Mouse (Mus musculus) hematopoietic stem cell, adult 5-6 weeks (primary cell): ENCODE results near the gene Fhdc1. TPM values are rescaled to one million over a fixed set of nuclear protein-coding genes. Genes with fewer than 3 reads are reported as not detected.

ENCODE experiments used
- ATAC-seq, 2 experiments: fragments of 125-278 bp in 1 of 2; replicated peaks in 1 of 2; 2 replicates each; pipeline ENCODE4 v1.8.0; 2016 to 2017; ENCODE audit warnings: inconsistent platforms in 2 of 2, mild to moderate bottlenecking in 2 of 2, moderate number of reproducible peaks in 2 of 2, low read depth in 1 of 2, moderate TSS enrichment in 1 of 2; ENCODE audit not compliant: low FRiP score in 2 of 2, poor library complexity in 2 of 2, severe bottlenecking in 2 of 2, insufficient read depth in 1 of 2, low TSS enrichment in 1 of 2
- total RNA-seq: library from RNA; stranded (forward); fragments of 172-1452, 232-1000 nt; gene quantifications from 2 replicates; pipeline ENCODE4 v1.2.3, GENCODE M21; 2017

The Fhdc1 gene
- total RNA-seq, 1 experiment from 2014 or later = 3.1 TPM

- ATAC-seq = no peak
Measured at GRCm38 (mm10) chr3:84478896-84479292, 1.3 kb downstream of the Fhdc1 start.

- ATAC-seq = no peak
Measured at GRCm38 (mm10) chr3:84478195-84478594, 2.0 kb downstream of the Fhdc1 start.

- no peak for ATAC-seq
Measured at GRCm38 (mm10) chr3:84477498-84477897, 2.7 kb downstream of the Fhdc1 start.

- ATAC-seq = no peak
Measured at GRCm38 (mm10) chr3:84474981-84475775, 5.1 kb downstream of the Fhdc1 start.

GRCm38 (mm10) chr3:84474398-84474797, 5.8 kb downstream of the Fhdc1 start:
- no peak for ATAC-seq

GRCm38 (mm10) chr3:84472955-84473354, 7.3 kb downstream of the Fhdc1 start:
- no peak for ATAC-seq

- ATAC-seq = no peak
Measured at GRCm38 (mm10) chr3:84472527-84472926, 7.7 kb downstream of the Fhdc1 start.

- ATAC-seq = no peak; a peak in 1 of 4 replicates
Measured at GRCm38 (mm10) chr3:84471146-84471545, 9.1 kb downstream of the Fhdc1 start.

GRCm38 (mm10) chr3:84468111-84468453, 12.1 kb downstream of the Fhdc1 start:
- ATAC-seq = 0 out of 4 replicates have a peak, but pooled peaks of 1 of the 2 experiments have one; percentile 12

- ATAC-seq = peak; percentile 37 to 65
Measured at GRCm38 (mm10) chr3:84467419-84468110, 12.7 kb downstream of the Fhdc1 start.

- no peak for ATAC-seq
Measured at GRCm38 (mm10) chr3:84465822-84466500, 14.3 kb downstream of the Fhdc1 start.

- ATAC-seq = no peak
Measured at GRCm38 (mm10) chr3:84461687-84462086, 18.5 kb downstream of the Fhdc1 start.

- ATAC-seq = peak; percentile 51 to 74
Measured at GRCm38 (mm10) chr3:84460952-84461351, 19.3 kb downstream of the Fhdc1 start.

GRCm38 (mm10) chr3:84460499-84460898, 19.7 kb downstream of the Fhdc1 start:
- peak in 1 of 2 experiments; percentile 30; a peak in 1 of 4 replicates for ATAC-seq

- ATAC-seq = peak; percentile 40 to 70; a peak in 3 of 4 replicates
Measured at GRCm38 (mm10) chr3:84455733-84456417, 24.4 kb downstream of the Fhdc1 start.

GRCm38 (mm10) chr3:84450651-84451050, 29.6 kb downstream of the Fhdc1 start:
- ATAC-seq = no peak

- ATAC-seq = no peak
Measured at GRCm38 (mm10) chr3:84449015-84449414, 31.2 kb downstream of the Fhdc1 start.
